Mouse (Mus musculus) heart, adult 8-10 months (tissue): ENCODE measurements at regions not wholly inside any gene's neighbourhood (a gene's known extent, or its start where the extent isn't known, plus 50 kb on each side); places are given as distances from the start of the nearest gene placed in this dataset.
A peak's percentile ranks its signal among the peaks of the same experiment; 100 is the strongest.

Experiments used
- DNase-seq: peaks from one replicate; pipeline ENCODE4 v3.0.0; 2022; ENCODE audit warnings: low spot score

- DNase-seq = no peak
Observed at GRCm38 (mm10) chr5:46488140-46488942, 630.9 kb upstream of the Lcorl start.

- DNase-seq = no peak
Observed at GRCm38 (mm10) chr5:46486740-46487326, 629.4 kb upstream of the Lcorl start.

GRCm38 (mm10) chr5:46456356-46456755 lies 598.9 kb upstream of the Lcorl start:
- DNase-seq = no peak

GRCm38 (mm10) chr5:46448274-46448673 lies 590.9 kb upstream of the Lcorl start:
- DNase-seq = no peak

- DNase-seq = no peak
Observed at GRCm38 (mm10) chr5:46445844-46446243, 588.4 kb upstream of the Lcorl start.

- no peak for DNase-seq
Observed at GRCm38 (mm10) chr5:46445122-46445521, 587.7 kb upstream of the Lcorl start.

GRCm38 (mm10) chr5:46443805-46444340 lies 586.5 kb upstream of the Lcorl start:
- DNase-seq = no peak

GRCm38 (mm10) chr5:46442600-46443248 lies 585.3 kb upstream of the Lcorl start:
- no peak for DNase-seq

- no peak for DNase-seq
Observed at GRCm38 (mm10) chr5:46441716-46442115, 584.3 kb upstream of the Lcorl start.

- DNase-seq = no peak
Observed at GRCm38 (mm10) chr5:46431644-46432367, 574.4 kb upstream of the Lcorl start.

- no peak for DNase-seq
Observed at GRCm38 (mm10) chr5:46422738-46423137, 565.3 kb upstream of the Lcorl start.

GRCm38 (mm10) chr5:46406969-46407368 lies 549.6 kb upstream of the Lcorl start:
- no peak for DNase-seq

- no peak for DNase-seq
Observed at GRCm38 (mm10) chr5:46406404-46406803, 549.0 kb upstream of the Lcorl start.

- no peak for DNase-seq
Observed at GRCm38 (mm10) chr5:46386591-46386990, 529.2 kb upstream of the Lcorl start.

- no peak for DNase-seq
Observed at GRCm38 (mm10) chr5:46367328-46367727, 509.9 kb upstream of the Lcorl start.

- DNase-seq = no peak
Observed at GRCm38 (mm10) chr5:46363661-46364060, 506.2 kb upstream of the Lcorl start.

GRCm38 (mm10) chr5:46361637-46362036 lies 504.2 kb upstream of the Lcorl start:
- DNase-seq = no peak

- DNase-seq = no peak
Observed at GRCm38 (mm10) chr5:46348448-46348847, 491.0 kb upstream of the Lcorl start.

- peak; percentile 45 for DNase-seq
Observed at GRCm38 (mm10) chr5:46347368-46348083, 490.1 kb upstream of the Lcorl start.

- no peak for DNase-seq
Observed at GRCm38 (mm10) chr5:46338461-46338860, 481.0 kb upstream of the Lcorl start.

GRCm38 (mm10) chr5:46330880-46331279 lies 473.5 kb upstream of the Lcorl start:
- DNase-seq = no peak
